In the genomic region with DNA sequence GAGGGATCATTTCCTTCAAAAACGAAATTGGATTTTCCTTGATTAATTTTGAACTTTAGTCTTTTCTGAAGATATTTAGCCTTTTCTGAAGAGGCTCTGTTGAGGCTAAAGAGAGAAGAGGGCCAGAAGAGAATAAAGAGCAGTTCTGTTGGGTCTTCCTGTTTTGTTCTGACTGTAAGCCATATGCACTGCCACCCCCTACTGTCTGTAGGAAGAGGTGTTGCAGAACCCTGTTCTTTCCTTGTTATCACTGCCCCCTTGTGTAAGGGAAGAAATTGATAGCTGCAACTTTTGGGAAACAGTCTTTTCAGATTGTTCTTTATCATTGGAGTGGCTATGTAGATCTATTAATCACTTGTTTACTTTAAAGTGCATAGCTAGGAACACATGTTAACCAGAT, we compare ENCODE assay signal across 8 mouse cellular contexts. TPM values are rescaled to one million over a fixed set of nuclear protein-coding genes. Genes with fewer than 3 reads are reported as not detected.
DNase-seq lines count a peak whose midpoint lies in the region; ATAC-seq and TF ChIP-seq lines count a peak whose summit lies in the region.

No protein-coding gene starts in this region.

- H3K9me3 ChIP-seq in MEL (replicated peaks; ENCODE audit: insufficient read depth, low read length) = no peaks in the 10 kb centered on the region
- H3K9me3 ChIP-seq in heart, embryonic 14.5 days (ENCODE audit: control insufficient read depth, low read length) = no peaks in the 10 kb centered on the region
- H3K9me3 ChIP-seq in midbrain, embryonic 15.5 days = no peaks in the 10 kb centered on the region
- H3K9me3 ChIP-seq in intestine, embryonic 16.5 days (ENCODE audit: control insufficient read depth, low read length) = no peaks in the 10 kb centered on the region

- H3K9ac ChIP-seq in MEL (ENCODE audit: control insufficient read depth, low read depth, low read length, poor library complexity, severe bottlenecking) = no peak overlapping the region
- H3K9ac ChIP-seq in heart, embryonic 14.5 days (ENCODE audit: low read length) = peak overlapping the region; percentile 94
- H3K9ac ChIP-seq in midbrain, embryonic 15.5 days = peak overlapping the region; percentile 32; the same call in 1 of the 2 replicates
- H3K9ac ChIP-seq in intestine, embryonic 16.5 days (ENCODE audit: low read depth, low read length) = no peak overlapping the region

- peak; percentile 27 to 98 (median 31); a peak in 4 of 6 replicates for TF ChIP-seq CTCF in MEL (IDR thresholded peaks at IDR 0.05 in 2 of 3, conservative IDR thresholded peaks at IDR 0.05 in 1 of 3; ENCODE audit: control insufficient read depth in 1 of 3, insufficient read depth in 1 of 3, low read depth in 2 of 3, low read length in 3 of 3, poor library complexity in 1 of 3, severe bottlenecking in 1 of 3)

- TF ChIP-seq EP300 in MEL (IDR thresholded peaks at IDR 0.05; ENCODE audit: low read depth in 1 of 2, low read length in 2 of 2) = no peak

- H3K79me2 ChIP-seq in MEL (ENCODE audit: control insufficient read depth, insufficient read depth, low read length, poor library complexity) = no peaks in the 10 kb centered on the region

- no peak for TF ChIP-seq POLR2A in MEL (IDR thresholded peaks at IDR 0.05; ENCODE audit: control insufficient read depth in 1 of 2, insufficient read depth in 1 of 2, low read depth in 1 of 2, low read length in 2 of 2, poor library complexity in 1 of 2)

- 13% methylated on average over 1 of the region's 1 CpGs for WGBS in heart, embryonic 14.5 days
- WGBS in midbrain, embryonic 15.5 days = 42% methylated on average over 1 of the region's 1 CpGs
- 33% methylated on average over 1 of the region's 1 CpGs for WGBS in intestine, embryonic 16.5 days

- no peak overlapping the region for H3K4me3 ChIP-seq in MEL (ENCODE audit: control insufficient read depth in 1 of 2, insufficient read depth in 1 of 2, low read depth in 2 of 2, low read length in 2 of 2)
- peak overlapping the region in 1 of 2 experiments; percentile 98; a peak in 2 of 4 replicates for H3K4me3 ChIP-seq in heart, embryonic 14.5 days (ENCODE audit: control insufficient read depth in 1 of 2, insufficient read depth in 1 of 2, low read depth in 1 of 2, low read length in 2 of 2)
- H3K4me3 ChIP-seq in midbrain, embryonic 15.5 days = peak overlapping the region; percentile 94
- no peak overlapping the region for H3K4me3 ChIP-seq in intestine, embryonic 16.5 days (ENCODE audit: low read length)

- ATAC-seq in heart, embryonic 14.5 days (ENCODE audit: insufficient number of reproducible peaks, insufficient read depth, low FRiP score, low read depth) = no peak
- peak; percentile 52; the same call in 1 of the 2 replicates for ATAC-seq in midbrain, embryonic 15.5 days (replicated peaks)
- no peak for ATAC-seq in intestine, embryonic 16.5 days

- no peaks in the 10 kb centered on the region for H3K4me1 ChIP-seq in MEL (ENCODE audit: control insufficient read depth in 1 of 2, insufficient read depth in 2 of 2, low read length in 2 of 2)
- H3K4me1 ChIP-seq in heart, embryonic 14.5 days (ENCODE audit: control insufficient read depth in 2 of 2, insufficient read depth in 2 of 2, low read length in 2 of 2) = peaks cover 2 to 22% of the 10 kb centered on the region in 2 experiments
- peaks cover 9% of the 10 kb centered on the region for H3K4me1 ChIP-seq in midbrain, embryonic 15.5 days
- H3K4me1 ChIP-seq in intestine, embryonic 16.5 days (ENCODE audit: control insufficient read depth, insufficient read depth, low read length) = 0 out of 2 replicates have a peak, but pooled peaks cover 5% of the 10 kb centered on the region

- peaks cover 6 to 23% of the 10 kb centered on the region in 2 experiments for H3K27me3 ChIP-seq in MEL (ENCODE audit: control insufficient read depth in 1 of 2, insufficient read depth in 2 of 2, low read length in 2 of 2)
- H3K27me3 ChIP-seq in heart, embryonic 14.5 days (ENCODE audit: control insufficient read depth, insufficient read depth, low read length) = no peaks in the 10 kb centered on the region
- no peaks in the 10 kb centered on the region for H3K27me3 ChIP-seq in midbrain, embryonic 15.5 days (replicated peaks)
- no peaks in the 10 kb centered on the region for H3K27me3 ChIP-seq in intestine, embryonic 16.5 days (replicated peaks; ENCODE audit: control insufficient read depth, insufficient read depth, low read length)

- H3K4me2 ChIP-seq in heart, embryonic 14.5 days (ENCODE audit: low read length) = peak overlapping the region; percentile 73
- H3K4me2 ChIP-seq in midbrain, embryonic 15.5 days = peak overlapping the region; percentile 61
- H3K4me2 ChIP-seq in intestine, embryonic 16.5 days (ENCODE audit: low read depth, low read length) = no peak overlapping the region

- DNase-seq in layer of hippocampus, adult 11-12 months (ENCODE audit: low spot score) = peak; percentile 78
- DNase-seq in layer of hippocampus, postnatal 25 days (ENCODE audit: extremely low spot score in 1 of 2, low spot score in 1 of 2) = no peak
- DNase-seq in MEL (ENCODE audit: low read depth, low spot score) = peak; percentile 48
- peak; percentile 25 to 67 for DNase-seq in cerebellum, postnatal 25 days
- peak; percentile 25 to 41 for DNase-seq in layer of hippocampus, postnatal 10 days (ENCODE audit: low spot score in 2 of 2)

- no peaks in the 10 kb centered on the region for H3K36me3 ChIP-seq in MEL (ENCODE audit: control insufficient read depth in 1 of 2, insufficient read depth in 2 of 2, low read length in 2 of 2)
- H3K36me3 ChIP-seq in heart, embryonic 14.5 days (ENCODE audit: control insufficient read depth, insufficient read depth, low read length) = no peaks in the 10 kb centered on the region
- H3K36me3 ChIP-seq in midbrain, embryonic 15.5 days (replicated peaks) = no peaks in the 10 kb centered on the region
- no peaks in the 10 kb centered on the region for H3K36me3 ChIP-seq in intestine, embryonic 16.5 days (ENCODE audit: control insufficient read depth, insufficient read depth, low read length)

- TF ChIP-seq RAD21 in MEL (IDR thresholded peaks at IDR 0.05; ENCODE audit: low read depth, low read length) = peak; percentile 71

- H3K27ac ChIP-seq in MEL (ENCODE audit: control insufficient read depth, low read depth, low read length) = no peak overlapping the region
- H3K27ac ChIP-seq in heart, embryonic 14.5 days (replicated peaks in 1 of 2; ENCODE audit: control insufficient read depth in 1 of 2, insufficient read depth in 1 of 2, low read depth in 2 of 2, low read length in 2 of 2) = no peak overlapping the region
- 0 out of 2 replicates have a peak overlapping the region, but pooled peaks have one; percentile 29 for H3K27ac ChIP-seq in midbrain, embryonic 15.5 days
- no peak overlapping the region for H3K27ac ChIP-seq in intestine, embryonic 16.5 days (ENCODE audit: low read length)

TF ChIP-seq in MEL, 35 proteins besides CTCF, POLR2A, EP300 and RAD21:
- TF ChIP-seq SMC3 (IDR thresholded peaks at IDR 0.05; ENCODE audit: low read depth, low read length) (peak; percentile 88), ZC3H11A (IDR thresholded peaks at IDR 0.05; ENCODE audit: low read depth, low read length) (peak; percentile 73), CHD1 (IDR thresholded peaks at IDR 0.05; ENCODE audit: low read depth, low read length) (no peak)

RNA-seq across cellular contexts. Expression of gene Tanc2, which starts 2.1 kb away (rescaled TPM):
- 100 to 1,000 TPM; 138 to 179 TPM for total RNA-seq in layer of hippocampus, postnatal 25 days (2021)
- total RNA-seq in MEL (2012; rRNA removed) = 0.03 and 0.04 TPM in 2 replicates
- polyA plus RNA-seq in MEL (2012; ENCODE audit: insufficient read depth in 1 of 2, insufficient read length in 2 of 2, low read depth in 1 of 2, low replicate concordance in 2 of 2, missing spikeins in 1 of 2) = under 1 TPM in 1 of 2 experiments, not detected in 1; 0.18 TPM
- polyA plus RNA-seq in heart, embryonic 14.5 days (2014; fragmentation: Nextera tagmentation; extraction: Ambion mirVana) = 24.1 and 26.2 TPM in 2 replicates
- 100 to 1,000 TPM; 197 to 221 TPM for total RNA-seq in layer of hippocampus, postnatal 10 days (2021)
- 45.4 and 52.8 TPM in 2 replicates for polyA plus RNA-seq in midbrain, embryonic 15.5 days (2015; fragmentation: Nextera tagmentation; extraction: Ambion mirVana)
- 4.7 and 4.9 TPM in 2 replicates for polyA plus RNA-seq in intestine, embryonic 16.5 days (2015; fragmentation: Nextera tagmentation; extraction: Ambion mirVana)

Comparison
In these comparisons a context has a peak if more than half of its experiments do, and no peak if none do; other contexts are left out.
1. DNase-seq: peak in layer of hippocampus, adult 11-12 months (single experiment), MEL (single experiment), cerebellum, postnatal 25 days (2 of 2) and layer of hippocampus, postnatal 10 days (2 of 2); none in layer of hippocampus, postnatal 25 days (0 of 2).
2. H3K9ac ChIP-seq: peak in heart, embryonic 14.5 days (single experiment) and midbrain, embryonic 15.5 days (single experiment); none in MEL (single experiment) and intestine, embryonic 16.5 days (single experiment).